Mouse (Mus musculus) forebrain, embryonic 15.5 days (tissue): Measurements from ENCODE around the gene Gm10197. TPM values are rescaled to one million over a fixed set of nuclear protein-coding genes. Genes with fewer than 3 reads are reported as not detected.
A peak's percentile ranks its signal among the peaks of the same experiment; 100 is the strongest.

Experiments used
- ATAC-seq: fragments of 200-750 bp; cut with Nextera tagmentation; replicated peaks from 2 replicates; pipeline ENCODE4 v1.8.0; 2017; ENCODE audit warnings: mild to moderate bottlenecking, moderate TSS enrichment, moderate library complexity
- H3K27ac ChIP-seq: fragments of 300-500 bp; sonication (generic); replicated peaks from 2 replicates; pipeline ENCODE4 v1.5.1; 2015; ENCODE audit warnings: mild to moderate bottlenecking, inconsistent platforms
- H3K27me3 ChIP-seq: fragments of 300-500 bp; sonication (generic); 2 replicates; pipeline ENCODE4 v1.6.1; 2015; ENCODE audit warnings: inconsistent platforms
- H3K36me3 ChIP-seq: fragments of 300-500 bp; sonication (generic); 2 replicates; pipeline ENCODE4 v1.6.1; 2015; ENCODE audit warnings: mild to moderate bottlenecking, inconsistent platforms
- H3K4me1 ChIP-seq: fragments of 300-500 bp; sonication (generic); 2 replicates; pipeline ENCODE4 v1.6.1; 2015; ENCODE audit warnings: inconsistent platforms
- H3K4me2 ChIP-seq: fragments of 300-500 bp; sonication (generic); replicated peaks from 2 replicates; pipeline ENCODE4 v1.6.1; 2015; ENCODE audit warnings: mild to moderate bottlenecking, inconsistent platforms
- H3K4me3 ChIP-seq: fragments of 300-500 bp; sonication (generic); 2 replicates; pipeline ENCODE4 v1.5.1; 2015; ENCODE audit warnings: mild to moderate bottlenecking, inconsistent platforms
- H3K9ac ChIP-seq: fragments of 300-500 bp; sonication (generic); replicated peaks from 2 replicates; pipeline ENCODE4 v1.6.1; 2015; ENCODE audit warnings: mild to moderate bottlenecking, inconsistent platforms
- H3K9me3 ChIP-seq: fragments of 300-500 bp; sonication (generic); 2 replicates; pipeline ENCODE4 v1.6.1; 2016; ENCODE audit warnings: inconsistent platforms
- WGBS: fragments of 180-500 bp; shearing (Covaris S2); methylation state at CpG from one replicate; pipeline ENCODE4 v1.1.7; 2015; ENCODE audit warnings: mixed read lengths; 5-methylcytosine and 5-hydroxymethylcytosine counted together
- polyA plus RNA-seq: library from polyadenylated mRNA; unstranded; fragments of >200 nt; fragmentation: Nextera tagmentation; extraction: Ambion mirVana; gene quantifications from 2 replicates; pipeline ENCODE4 v1.2.1, GENCODE M21; 2015

Gene Gm10197
- polyA plus RNA-seq, 1 experiment from 2014 or later, result not detected

- WGBS, result 33% methylated on average over 14 of the region's 14 CpGs
These were observed 2.0 kb downstream of the Gm10197 start for GRCm38 (mm10) chr19:53369469-53370043.

GRCm38 (mm10) chr19:53366881-53367280 lies 4.7 kb downstream of the Gm10197 start:
- no peak for ATAC-seq
- Histone ChIP-seq H3K27ac (no peak overlapping the region), H3K27me3 (no peaks in the 10 kb centered on the region), H3K4me3 (no peak overlapping the region), H3K4me2 (no peak overlapping the region), H3K9ac (no peak overlapping the region), H3K9me3 (no peaks in the 10 kb centered on the region), H3K36me3 (peaks cover 15% of the 10 kb centered on the region), H3K4me1 (peaks cover 19% of the 10 kb centered on the region)
- 77% methylated on average over 7 of the region's 7 CpGs for WGBS

More at GRCm38 (mm10) chr19:53369469-53370043, 2.0 kb downstream of the Gm10197 start:
- Histone ChIP-seq H3K9ac (no peak overlapping the region), H3K9me3 (no peaks in the 10 kb centered on the region), H3K36me3 (peaks cover 39% of the 10 kb centered on the region), H3K4me1 (peaks cover 14% of the 10 kb centered on the region), H3K27ac (no peak overlapping the region), H3K4me2 (no peak overlapping the region), H3K27me3 (no peaks in the 10 kb centered on the region), H3K4me3 (no peak overlapping the region)
- peak; percentile 59 for ATAC-seq

GRCm38 (mm10) chr19:53366057-53366775 lies 5.3 kb downstream of the Gm10197 start:
- Histone ChIP-seq H3K9me3 (no peaks in the 10 kb centered on the region), H3K27ac (no peak overlapping the region), H3K9ac (no peak overlapping the region), H3K4me1 (peaks cover 23% of the 10 kb centered on the region), H3K4me3 (no peak overlapping the region), H3K36me3 (peaks cover 9% of the 10 kb centered on the region), H3K27me3 (no peaks in the 10 kb centered on the region), H3K4me2 (no peak overlapping the region)
- ATAC-seq, result no peak
- 85% methylated on average over 11 of the region's 11 CpGs for WGBS

- no peaks in the 10 kb centered on the region for H3K9me3 ChIP-seq
- no peaks in the 10 kb centered on the region for H3K27me3 ChIP-seq
- H3K4me1 ChIP-seq, result peaks cover 35% of the 10 kb centered on the region
- no peak overlapping the region for H3K4me2 ChIP-seq
- no peak overlapping the region for H3K9ac ChIP-seq
- 0 out of 2 replicates have a peak overlapping the region, but pooled peaks have one; percentile 9 for H3K27ac ChIP-seq
- H3K36me3 ChIP-seq, result no peaks in the 10 kb centered on the region
- 14% methylated on average over 9 of the region's 9 CpGs for WGBS
- ATAC-seq, result no peak
- H3K4me3 ChIP-seq, result no peak overlapping the region
These were observed 6.6 kb downstream of the Gm10197 start for GRCm38 (mm10) chr19:53364963-53365362.

- Histone ChIP-seq H3K27ac (no peak overlapping the region), H3K27me3 (no peaks in the 10 kb centered on the region), H3K4me3 (no peak overlapping the region), H3K4me1 (peaks cover 39% of the 10 kb centered on the region), H3K36me3 (no peaks in the 10 kb centered on the region), H3K9me3 (no peaks in the 10 kb centered on the region), H3K4me2 (no peak overlapping the region), H3K9ac (no peak overlapping the region)
- no peak for ATAC-seq
- 65% methylated on average over 2 of the region's 2 CpGs for WGBS
These were observed 7.0 kb downstream of the Gm10197 start for GRCm38 (mm10) chr19:53364551-53364950.

GRCm38 (mm10) chr19:53362967-53363366 lies 8.6 kb downstream of the Gm10197 start:
- ATAC-seq, result no peak
- Histone ChIP-seq H3K4me3 (no peak overlapping the region), H3K4me1 (peaks cover 47% of the 10 kb centered on the region), H3K27ac (no peak overlapping the region), H3K36me3 (no peaks in the 10 kb centered on the region), H3K9me3 (no peaks in the 10 kb centered on the region), H3K4me2 (no peak overlapping the region), H3K27me3 (no peaks in the 10 kb centered on the region), H3K9ac (no peak overlapping the region)
- 49% methylated on average over 2 of the region's 2 CpGs for WGBS

GRCm38 (mm10) chr19:53360265-53360958 lies 11.2 kb downstream of the Gm10197 start:
- 15% methylated on average over 8 of the region's 8 CpGs for WGBS
- peak overlapping the region; percentile 81 for H3K27ac ChIP-seq
- H3K4me3 ChIP-seq, result peak overlapping the region; percentile 23
- peak; percentile 55 for ATAC-seq
- H3K36me3 ChIP-seq, result no peaks in the 10 kb centered on the region
- H3K9ac ChIP-seq, result 0 out of 2 replicates have a peak overlapping the region, but pooled peaks have one; percentile 4
- H3K9me3 ChIP-seq, result no peaks in the 10 kb centered on the region
- H3K4me1 ChIP-seq, result peaks cover 41% of the 10 kb centered on the region
- H3K4me2 ChIP-seq, result peak overlapping the region; percentile 42
- no peaks in the 10 kb centered on the region for H3K27me3 ChIP-seq

GRCm38 (mm10) chr19:53359160-53360033 lies 12.2 kb downstream of the Gm10197 start:
- ATAC-seq, result peak; percentile 81
- H3K9me3 ChIP-seq, result no peaks in the 10 kb centered on the region
- H3K4me3 ChIP-seq, result peak overlapping the region; percentile 23
- 0 out of 2 replicates have a peak overlapping the region, but pooled peaks have one; percentile 4 for H3K9ac ChIP-seq
- peak overlapping the region; percentile 81 for H3K27ac ChIP-seq
- WGBS, result 24% methylated on average over 22 of the region's 22 CpGs
- H3K4me1 ChIP-seq, result peaks cover 39% of the 10 kb centered on the region
- H3K4me2 ChIP-seq, result peak overlapping the region; percentile 42
- no peaks in the 10 kb centered on the region for H3K36me3 ChIP-seq
- H3K27me3 ChIP-seq, result no peaks in the 10 kb centered on the region

- Histone ChIP-seq H3K4me3 (no peak overlapping the region), H3K36me3 (peaks cover 5% of the 10 kb centered on the region; the same call in 1 of the 2 replicates), H3K4me2 (no peak overlapping the region), H3K27ac (no peak overlapping the region), H3K9me3 (no peaks in the 10 kb centered on the region), H3K9ac (no peak overlapping the region), H3K27me3 (no peaks in the 10 kb centered on the region), H3K4me1 (peaks cover 31% of the 10 kb centered on the region)
- no peak for ATAC-seq
- 73% methylated on average over 16 of the region's 16 CpGs for WGBS
These were observed 16.5 kb downstream of the Gm10197 start for GRCm38 (mm10) chr19:53355065-53355464.

GRCm38 (mm10) chr19:53354271-53355000 lies 17.1 kb downstream of the Gm10197 start:
- Histone ChIP-seq H3K9me3 (no peaks in the 10 kb centered on the region), H3K36me3 (peaks cover 5% of the 10 kb centered on the region; the same call in 1 of the 2 replicates), H3K4me2 (no peak overlapping the region), H3K27ac (no peak overlapping the region), H3K27me3 (no peaks in the 10 kb centered on the region), H3K4me1 (peaks cover 25% of the 10 kb centered on the region), H3K4me3 (no peak overlapping the region), H3K9ac (no peak overlapping the region)
- WGBS, result 46% methylated on average over 7 of the region's 7 CpGs
- ATAC-seq, result no peak

- Histone ChIP-seq H3K27ac (no peak overlapping the region), H3K4me1 (peaks cover 19% of the 10 kb centered on the region), H3K4me3 (no peak overlapping the region), H3K9ac (no peak overlapping the region), H3K27me3 (no peaks in the 10 kb centered on the region), H3K36me3 (peaks cover 5% of the 10 kb centered on the region; the same call in 1 of the 2 replicates), H3K9me3 (no peaks in the 10 kb centered on the region), H3K4me2 (no peak overlapping the region)
- no peak for ATAC-seq
- 78% methylated on average over 7 of the region's 7 CpGs for WGBS
These were observed 17.7 kb downstream of the Gm10197 start for GRCm38 (mm10) chr19:53353864-53354263.
